Mouse (Mus musculus): ENCODE results near the gene Rnpepl1.

Gene Rnpepl1

DNA sequence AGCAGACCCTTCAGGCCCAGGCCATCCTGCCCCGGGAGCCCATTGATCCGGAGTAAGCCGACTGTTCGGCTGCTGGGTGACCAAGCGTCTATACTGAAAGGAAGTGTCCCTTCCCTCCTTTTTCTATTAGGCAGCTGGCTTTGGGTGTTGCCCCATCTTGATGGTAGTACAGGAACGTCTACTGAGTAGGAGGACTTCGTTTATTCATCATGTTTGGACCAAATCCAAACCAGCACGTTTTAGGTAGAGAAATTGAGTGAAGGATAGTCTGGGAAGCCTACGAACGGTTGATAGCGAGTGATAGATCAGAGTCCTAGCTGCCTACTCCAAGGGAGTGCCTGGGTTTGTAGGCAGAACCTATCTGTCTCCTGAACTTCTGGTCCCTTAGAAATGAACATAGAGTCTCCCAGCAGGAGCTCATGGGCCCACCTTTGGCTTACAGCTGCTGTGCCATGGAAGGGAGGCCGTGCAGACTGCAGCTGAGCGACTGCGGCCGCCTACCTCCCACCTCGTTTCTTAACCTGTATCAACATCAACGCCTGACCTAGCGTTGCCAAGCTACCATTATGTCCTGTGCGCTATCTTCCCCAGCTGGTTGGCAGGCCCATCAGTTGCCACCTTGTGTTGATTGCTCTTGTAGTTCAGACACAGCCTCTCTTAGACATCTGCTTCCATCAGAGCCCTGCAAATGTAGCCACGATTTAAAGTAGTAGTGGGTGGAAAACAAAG is 2.8 kb upstream of the Rnpepl1 start:
- no peak for DNase-seq

DNA sequence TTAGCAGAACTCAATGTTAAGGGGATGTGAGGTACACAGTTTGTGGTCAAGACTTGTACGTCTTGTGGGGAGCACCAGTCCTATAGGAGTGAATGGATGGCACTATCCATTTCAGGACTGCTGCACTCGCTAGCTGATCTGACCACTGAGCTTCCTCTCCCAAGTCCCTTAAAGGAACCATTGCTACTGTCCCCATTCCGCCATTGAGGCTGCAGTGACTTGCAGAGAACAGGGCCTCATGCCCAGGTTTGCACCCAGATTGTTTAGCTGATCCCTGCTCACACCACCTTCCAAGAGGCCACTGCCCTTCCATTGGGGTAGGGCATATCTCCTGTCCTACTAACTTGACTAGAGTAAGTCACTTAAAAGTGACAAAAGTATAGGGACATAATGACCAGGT is 1.9 kb upstream of the Rnpepl1 start:
- no peak for DNase-seq

DNA sequence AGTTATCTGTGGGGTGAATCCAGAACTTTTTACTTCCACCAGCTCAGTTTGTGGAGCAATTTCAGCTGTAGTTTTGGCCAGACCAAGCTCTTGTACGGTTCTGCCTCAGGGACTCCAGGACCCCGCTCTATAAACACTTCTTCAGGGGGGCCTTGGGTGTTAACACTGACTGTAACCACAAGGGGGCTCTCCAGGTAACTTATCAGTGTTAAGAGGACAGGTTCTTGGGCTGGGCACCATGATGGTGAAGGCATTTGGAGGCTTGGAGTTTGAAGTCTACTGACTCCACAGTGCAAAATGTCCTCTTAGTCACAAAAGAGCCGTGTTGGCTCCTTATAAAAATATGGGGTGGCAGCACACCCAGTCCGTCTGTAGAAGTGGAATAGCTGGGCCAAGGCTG is 1.5 kb upstream of the Rnpepl1 start:
- DNase-seq = no peak

DNA sequence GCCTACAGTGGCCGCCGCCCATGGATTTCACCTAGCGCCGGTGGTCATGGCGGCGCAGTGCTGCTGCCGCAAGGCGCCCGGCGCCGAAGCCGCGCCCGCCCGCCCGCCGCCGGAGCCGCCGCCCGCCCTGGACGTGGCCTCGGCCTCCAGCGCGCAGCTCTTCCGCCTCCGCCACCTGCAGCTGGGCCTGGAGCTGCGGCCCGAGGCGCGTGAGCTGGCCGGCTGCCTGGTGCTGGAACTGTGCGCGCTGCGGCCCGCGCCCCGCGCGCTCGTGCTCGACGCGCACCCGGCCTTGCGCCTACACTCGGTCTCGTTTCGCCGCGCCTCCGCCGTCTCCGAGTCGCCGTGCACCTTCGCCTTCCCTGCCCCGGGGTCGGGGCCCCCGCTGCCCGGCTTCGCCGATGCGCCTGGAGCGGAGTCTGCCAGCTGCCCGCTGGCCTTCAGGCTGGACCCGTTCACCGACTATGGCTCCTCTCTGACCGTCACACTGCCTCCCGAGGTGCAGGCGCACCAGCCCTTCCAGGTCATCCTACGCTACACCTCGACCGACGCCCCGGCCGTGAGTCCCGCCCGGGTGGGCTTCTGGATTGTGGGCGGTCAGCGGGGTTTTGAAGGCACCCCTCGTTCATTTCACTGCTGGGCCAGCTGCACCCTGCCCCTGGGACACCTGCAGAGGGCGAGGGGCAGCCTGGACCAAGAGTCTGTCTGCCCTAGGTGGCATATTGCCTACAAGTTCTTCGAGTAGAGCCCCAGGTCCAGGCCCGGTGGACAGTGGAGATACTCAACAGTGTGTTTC is 540 bp downstream of the Rnpepl1 start:
- DNase-seq = peak; percentile 48

DNA sequence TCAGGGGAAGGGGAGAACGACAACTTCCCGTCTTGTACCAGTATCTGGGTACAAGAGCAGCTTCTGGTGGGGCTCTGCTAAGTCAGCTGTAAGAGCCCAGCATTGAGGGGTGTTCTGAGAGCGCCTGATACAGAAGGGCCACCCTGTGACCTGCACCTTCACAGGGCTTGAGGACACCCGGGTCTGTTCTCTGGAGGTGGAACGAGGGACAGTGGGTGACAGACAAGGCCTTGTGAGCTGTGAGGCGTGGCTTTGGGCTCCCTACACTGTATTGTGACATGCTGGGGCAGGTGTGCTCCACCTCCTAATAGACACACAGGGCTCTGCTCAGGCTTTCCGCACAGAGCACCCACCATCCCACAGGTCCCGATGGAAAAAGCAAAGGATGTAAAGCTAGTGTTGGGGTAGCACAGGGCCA is 1.1 kb downstream of the Rnpepl1 start:
- no peak for DNase-seq

DNA sequence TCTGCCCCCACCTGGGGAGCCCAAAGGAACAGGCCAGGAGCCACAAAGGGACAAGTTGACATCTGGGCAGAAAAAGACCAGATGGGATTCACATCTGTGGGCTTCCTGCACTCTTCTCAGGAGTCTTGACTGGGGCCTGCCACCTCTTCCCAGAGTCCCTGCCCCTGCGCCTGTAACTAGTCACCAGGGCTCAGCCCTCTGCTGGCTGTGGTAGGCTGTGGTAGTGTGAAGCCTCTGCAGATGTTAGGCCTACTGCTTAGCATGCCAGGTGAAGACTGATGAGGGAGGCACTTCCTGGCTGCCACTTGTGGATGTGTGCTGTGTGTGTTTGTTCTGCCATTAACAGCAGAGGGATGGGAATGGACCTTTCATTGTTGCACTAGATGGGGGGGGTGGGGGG is 1.7 kb downstream of the Rnpepl1 start:
- no peak for DNase-seq

DNA sequence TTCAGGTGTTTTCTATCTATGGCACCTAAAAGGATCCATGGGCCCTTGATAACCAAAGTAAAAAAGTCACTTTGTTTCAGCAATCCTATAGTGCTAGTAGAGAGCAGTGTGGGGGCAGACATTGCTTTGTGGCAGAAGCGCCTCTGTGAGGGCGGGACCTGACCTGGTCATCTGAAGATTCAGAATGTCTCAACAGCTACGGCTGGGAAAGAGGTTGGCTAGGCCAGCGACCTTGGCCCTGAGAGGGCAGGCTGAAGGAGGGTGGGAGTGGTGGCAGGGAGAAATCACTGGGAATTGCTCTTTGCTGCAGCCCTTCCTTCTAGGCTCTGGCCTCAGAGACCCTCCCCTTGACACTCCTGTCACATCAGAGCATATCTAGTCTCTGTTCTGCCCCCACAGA is 3.7 kb downstream of the Rnpepl1 start:
- no peak for DNase-seq

DNA sequence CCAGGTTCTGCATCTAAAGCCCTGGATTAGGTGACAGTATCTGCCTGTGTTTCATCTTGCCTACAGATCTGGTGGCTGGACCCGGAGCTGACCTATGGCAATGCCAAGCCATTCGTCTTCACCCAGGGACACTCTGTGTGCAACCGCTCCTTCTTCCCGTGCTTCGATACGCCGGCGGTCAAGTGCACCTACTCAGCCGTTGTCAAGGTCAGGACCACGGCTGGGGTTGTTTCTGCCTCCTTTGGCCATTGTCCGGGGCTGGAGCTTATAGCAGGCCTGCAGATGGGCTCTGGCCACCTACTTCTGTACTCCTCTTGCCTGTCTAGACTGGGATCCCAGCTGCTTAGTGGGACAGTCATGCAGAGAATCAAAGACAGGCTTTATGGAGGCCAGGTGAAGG is 4.4 kb downstream of the Rnpepl1 start:
- no peak for DNase-seq

DNA sequence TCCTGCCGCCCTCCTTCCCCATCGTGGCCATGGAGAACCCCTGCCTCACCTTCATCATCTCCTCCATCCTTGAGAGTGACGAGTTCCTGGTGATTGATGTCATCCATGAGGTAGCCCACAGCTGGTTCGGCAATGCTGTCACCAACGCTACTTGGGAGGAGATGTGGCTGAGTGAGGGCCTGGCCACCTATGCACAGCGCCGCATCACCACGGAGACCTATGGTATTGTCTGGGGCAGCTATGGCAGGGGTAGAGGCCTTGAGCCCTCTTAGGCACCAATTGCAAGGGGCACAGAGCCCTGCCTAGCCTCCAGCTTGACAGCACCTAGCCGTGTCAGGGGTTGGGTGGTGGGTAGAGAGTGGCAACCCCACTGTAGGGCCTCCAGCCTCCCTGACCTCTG is 6.1 kb downstream of the Rnpepl1 start:
- DNase-seq = no peak

DNA sequence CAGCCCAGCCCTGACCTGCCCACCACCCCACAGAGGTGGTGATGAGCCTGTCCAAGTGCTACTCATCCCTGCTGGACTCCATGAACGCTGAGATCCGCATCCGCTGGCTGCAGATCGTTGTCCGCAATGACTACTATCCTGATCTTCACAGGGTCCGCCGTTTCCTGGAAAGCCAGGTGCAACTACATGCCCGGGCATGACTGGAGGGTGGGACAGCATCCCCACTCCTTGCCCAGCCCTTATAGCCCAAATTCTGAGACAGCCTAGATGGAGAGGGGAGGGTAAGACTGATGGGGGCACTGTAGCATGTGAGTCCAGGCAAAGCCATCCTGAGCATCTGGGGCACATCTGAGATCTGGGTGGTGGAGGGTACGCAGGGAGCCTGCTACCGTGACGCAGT is 8.6 kb downstream of the Rnpepl1 start:
- no peak for DNase-seq

DNA sequence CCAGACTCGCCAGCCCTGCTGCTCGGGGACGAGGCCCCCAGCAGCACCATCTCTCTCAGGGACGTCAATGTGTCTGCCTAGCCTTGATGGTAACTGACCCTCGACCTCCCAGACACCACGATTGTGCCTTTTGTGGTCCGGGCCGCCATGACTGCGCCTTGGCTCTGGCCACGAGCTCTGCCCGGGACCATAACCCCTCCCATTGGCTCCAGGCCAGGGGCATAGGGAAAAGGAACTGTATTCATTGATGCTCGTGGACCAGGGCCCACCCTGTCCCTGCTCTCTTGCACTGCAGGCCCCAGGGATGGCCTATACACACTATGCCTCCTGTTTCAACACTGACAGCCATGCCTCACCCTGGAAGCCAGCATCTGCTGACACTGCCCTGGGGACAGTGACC is 9.2 kb downstream of the Rnpepl1 start:
- no peak for DNase-seq

DNA sequence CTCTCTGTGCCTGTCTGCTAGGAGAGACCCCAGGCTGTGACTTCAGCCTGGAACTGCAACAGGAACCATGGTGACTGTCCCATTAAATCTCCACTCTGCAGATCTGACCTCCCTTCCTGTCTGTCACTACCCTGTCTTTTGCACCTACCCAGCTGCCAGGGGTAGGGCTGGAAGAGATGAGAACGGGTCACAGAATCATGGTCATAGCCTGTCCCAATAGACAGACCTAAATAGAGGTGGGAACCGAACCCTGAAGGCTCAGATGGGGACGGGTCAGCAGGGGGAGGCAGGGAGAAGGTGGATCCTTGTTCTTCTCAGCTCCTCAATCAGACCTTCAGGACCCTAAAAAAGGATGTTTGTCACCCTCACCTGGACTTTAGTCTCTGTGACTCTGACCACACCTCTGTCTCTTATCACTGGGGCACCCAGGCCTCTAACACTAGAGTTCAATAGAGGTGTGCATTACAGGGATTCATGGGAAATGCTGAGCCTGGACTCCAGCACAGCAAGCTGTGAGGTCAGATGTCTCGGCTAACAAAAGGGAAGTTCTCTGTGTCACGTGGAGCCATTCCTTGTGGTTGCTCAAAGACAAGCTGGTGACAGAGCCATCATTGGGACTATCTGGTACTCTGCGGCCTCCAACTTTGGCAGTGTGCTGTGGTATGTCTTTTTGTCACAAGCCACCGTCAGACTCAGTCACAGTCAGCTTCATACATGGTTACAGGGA is 10.1 kb downstream of the Rnpepl1 start:
- no peak for DNase-seq

DNA sequence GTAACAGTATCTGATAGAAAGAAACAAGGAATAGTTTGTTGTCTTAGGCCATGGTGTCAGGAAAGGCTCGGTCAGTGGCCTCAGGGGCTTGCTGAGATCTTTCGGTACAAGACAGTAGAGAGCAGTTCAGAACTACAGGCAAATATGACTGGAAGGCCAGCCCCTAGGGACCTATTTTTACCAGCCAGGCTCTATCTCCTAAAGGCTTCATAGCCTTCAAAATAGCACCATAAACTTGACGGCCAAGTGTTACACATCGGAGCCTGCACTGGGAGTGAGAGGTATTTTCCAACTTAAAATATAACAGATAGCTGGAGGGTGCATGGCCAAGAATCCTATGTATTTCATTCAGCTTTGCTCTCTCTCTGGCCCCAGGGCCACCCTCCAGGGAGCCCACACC is 10.9 kb downstream of the Rnpepl1 start:
- DNase-seq = no peak

DNA sequence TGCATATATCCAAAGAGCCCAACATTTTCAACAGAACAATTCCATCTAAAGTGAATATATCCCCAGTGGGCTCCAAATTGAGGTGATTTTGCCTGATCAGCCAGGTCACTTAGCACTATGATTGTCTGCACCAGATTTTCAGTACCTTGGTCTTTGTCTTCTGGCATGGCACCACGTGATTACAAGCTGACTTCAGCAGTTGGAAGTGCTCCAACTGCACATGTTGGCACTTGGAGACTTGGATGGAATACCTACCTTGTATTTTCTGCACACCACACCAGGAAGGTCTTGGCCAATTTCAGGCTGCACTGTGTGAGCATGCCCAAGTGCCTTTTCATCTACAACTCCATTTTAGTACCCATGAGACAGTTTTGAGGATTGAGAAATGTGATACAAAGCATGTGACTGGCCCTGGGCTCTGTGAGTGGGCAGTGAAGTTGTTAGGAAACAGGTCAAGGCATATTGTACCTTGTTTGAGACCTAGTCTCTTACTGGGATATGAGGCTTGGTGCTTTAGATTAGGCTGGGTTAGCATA is 19.7 kb downstream of the Rnpepl1 start:
- DNase-seq = peak; percentile 82

DNA sequence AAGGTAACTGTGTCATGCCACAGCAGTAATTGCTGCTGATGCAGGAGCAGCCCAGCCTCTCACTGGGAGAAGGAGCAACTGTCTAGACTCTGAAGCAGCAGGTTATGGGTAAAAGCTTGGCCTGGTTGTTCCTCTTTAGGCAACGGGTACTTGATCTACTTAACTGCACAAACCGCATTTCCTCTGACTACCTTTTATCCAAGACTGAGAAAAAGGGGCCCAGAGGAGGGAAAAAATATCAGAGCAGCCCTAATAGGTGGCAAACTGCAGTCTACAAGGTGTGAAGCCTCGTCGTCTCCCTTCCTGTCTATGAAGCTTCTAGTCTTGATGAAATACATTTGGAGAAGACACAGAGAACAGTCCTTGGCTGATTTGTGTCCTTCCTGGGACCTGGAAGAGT is 23.0 kb downstream of the Rnpepl1 start:
- DNase-seq = no peak

DNA sequence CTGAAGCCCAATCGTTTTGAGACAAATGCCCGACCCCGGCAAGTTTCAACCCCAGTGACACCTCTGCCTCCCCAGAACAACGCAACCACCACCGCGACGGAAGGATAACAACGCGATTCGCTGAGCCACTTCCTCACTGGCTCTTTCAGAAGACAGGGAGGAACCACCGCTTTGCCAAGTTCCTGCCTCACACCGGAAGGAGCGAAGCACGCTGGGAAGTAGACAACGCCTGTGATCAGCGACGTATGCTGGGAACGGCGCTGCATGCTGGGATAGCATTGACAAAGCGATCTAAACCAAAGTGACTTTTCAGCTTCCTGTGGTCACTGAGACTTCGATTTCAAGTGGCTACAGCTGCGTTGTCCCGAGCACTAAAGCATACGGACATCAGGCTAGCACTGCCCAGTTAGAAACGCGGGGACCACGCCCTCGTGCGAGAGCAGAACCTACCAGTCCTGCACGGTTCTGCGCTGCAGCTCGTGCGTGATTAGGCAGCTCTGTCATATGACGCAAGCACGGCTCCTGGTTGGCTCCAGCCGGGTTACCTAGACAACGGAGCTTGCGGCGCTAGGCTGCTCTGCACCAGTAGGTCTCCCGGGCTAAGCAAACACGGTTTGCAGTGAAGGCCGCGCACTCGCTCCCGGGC is 23.7 kb downstream of the Rnpepl1 start, which contains the start of gene Capn10:
Gene Capn10, plus strand, starts transcription at position 195 of the 646 bp plus-strand sequence.
- DNase-seq = peak; percentile 97

DNA sequence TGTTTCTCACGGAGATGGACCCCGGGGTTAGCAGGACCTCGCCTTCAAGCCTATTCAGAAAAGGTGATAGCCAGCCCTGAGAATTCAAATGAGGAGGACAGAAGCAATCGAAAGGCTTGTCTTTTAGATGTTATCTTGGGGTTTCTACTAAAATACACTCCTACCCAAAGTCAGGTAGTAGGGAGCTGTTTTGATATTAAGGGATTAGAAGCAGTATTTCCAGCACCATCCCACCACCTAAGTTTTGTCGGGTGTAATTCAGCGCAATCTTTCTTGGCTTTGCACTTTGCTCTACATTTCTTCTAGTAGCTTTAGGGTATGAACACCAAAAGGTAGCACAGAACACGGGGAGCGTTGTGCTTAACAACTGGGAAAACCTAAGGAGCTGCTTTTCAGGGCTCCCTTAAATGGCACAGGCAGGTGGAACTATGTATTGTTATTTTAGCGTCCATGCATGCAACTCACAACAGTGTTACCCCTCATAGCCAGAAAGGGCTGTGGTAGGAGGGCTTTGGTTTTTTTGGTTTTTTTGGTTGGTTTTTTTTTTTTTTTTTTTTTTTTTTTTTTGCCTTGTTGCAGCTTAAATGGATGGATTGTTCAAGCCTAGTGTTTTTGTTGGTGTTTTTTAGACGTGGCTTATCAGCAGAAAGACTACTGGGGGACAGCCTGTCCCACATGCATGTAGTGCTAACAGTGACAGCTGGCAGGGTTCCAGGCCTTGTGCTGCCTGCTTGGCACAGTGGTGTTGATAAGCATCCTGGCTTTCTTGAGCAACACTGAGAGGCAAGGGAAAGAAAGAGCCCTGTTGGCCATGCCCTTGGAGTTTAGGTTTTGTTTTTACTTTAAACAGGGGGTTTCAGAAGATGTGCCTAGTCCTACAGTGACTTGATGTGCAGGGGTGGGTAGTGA is 24.7 kb downstream of the Rnpepl1 start:
- DNase-seq = no peak

DNA sequence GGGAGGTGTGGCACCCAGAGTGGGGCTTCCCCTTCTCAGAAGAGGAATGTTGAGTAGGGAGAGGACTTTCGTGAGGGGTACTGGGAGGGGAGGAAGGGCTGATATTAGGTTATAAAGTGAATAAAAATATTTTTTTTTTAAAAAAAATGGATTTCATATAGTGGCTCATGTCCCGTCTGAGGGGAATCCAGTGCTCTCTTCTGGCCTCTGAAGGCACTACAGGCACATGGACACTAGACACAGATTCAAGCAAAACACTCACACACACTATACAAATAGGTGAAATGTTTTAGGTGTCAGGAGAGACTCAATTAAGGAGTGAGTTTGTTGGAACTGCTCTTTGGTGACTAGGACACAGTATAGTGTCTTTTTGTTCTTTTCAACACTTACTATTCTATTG is 25.4 kb downstream of the Rnpepl1 start:
- DNase-seq = no peak

DNA sequence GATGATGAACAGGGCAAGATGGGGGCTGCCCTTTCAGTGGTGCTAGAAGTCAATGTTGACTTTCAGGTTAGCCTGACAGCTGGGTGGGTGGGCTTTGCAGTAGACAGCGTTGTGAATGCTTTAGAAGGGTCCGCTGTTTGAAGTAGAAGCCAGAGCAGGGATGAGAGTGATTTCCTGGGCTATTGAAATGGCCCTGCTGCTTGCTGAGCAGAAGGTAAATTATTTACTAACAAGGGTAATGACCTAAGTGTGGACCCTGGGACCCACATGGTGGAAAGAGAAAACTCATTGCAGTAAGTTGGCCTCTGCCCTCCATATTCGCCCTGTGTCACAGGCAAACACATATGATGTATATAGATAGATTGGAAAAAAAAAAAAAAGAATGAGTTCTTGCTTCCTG is 25.9 kb downstream of the Rnpepl1 start:
- peak; percentile 54 for DNase-seq

DNA sequence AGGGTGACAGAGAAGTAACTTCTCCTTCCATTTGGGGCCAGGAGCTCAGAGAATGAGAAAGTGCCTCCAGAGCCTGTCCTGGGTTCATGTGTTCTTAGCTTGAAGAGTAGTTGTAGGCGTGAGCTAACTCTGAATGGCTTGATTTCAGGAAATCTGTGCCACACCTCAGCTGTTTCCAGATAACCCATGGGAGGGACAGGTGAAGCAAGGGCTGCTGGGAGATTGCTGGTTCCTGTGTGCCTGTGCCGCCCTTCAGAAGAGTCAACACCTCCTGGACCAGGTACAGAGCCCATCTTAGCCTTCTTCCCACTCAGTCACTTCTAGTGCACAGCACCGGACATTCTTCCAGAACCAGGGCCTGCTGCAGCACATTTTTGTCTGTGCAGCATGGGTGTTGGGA is 27.2 kb downstream of the Rnpepl1 start:
- no peak for DNase-seq

DNA sequence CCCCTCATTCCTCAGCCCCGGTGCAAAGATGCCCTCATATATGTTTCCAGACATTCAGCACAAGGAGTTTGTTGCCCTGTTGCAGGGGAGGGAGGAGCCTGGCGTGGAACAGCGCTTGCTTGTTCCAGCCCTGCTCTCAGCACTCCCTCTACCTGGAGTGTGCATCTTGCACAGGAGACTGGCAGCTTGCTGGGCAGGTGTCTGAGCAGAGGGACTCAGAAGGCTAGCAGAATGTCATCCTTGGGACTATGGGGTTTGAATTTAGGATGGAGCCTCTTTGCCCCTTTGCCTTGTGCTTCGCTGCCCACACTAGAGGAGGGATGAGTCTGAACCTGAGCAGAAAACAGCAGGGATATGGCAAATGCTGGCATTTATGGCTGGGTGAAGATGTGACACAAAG is 29.2 kb downstream of the Rnpepl1 start:
- DNase-seq = no peak

Measured in kidney, adult 11 months (tissue).